Mouse (Mus musculus): ENCODE measurements around the gene Gm12789. TPM values are rescaled to one million over a fixed set of nuclear protein-coding genes. Genes with fewer than 3 reads are reported as not detected.
"Not testable (repeated sequence)": the region's sequence is repeated elsewhere in the genome, so short reads cannot be mapped to it uniquely, and the experiment has no call there.

Gm12789 gene
- total RNA-seq (2015) (not detected in 2 replicates), total RNA-seq (2017) (not detected in 2 replicates)

DNA sequence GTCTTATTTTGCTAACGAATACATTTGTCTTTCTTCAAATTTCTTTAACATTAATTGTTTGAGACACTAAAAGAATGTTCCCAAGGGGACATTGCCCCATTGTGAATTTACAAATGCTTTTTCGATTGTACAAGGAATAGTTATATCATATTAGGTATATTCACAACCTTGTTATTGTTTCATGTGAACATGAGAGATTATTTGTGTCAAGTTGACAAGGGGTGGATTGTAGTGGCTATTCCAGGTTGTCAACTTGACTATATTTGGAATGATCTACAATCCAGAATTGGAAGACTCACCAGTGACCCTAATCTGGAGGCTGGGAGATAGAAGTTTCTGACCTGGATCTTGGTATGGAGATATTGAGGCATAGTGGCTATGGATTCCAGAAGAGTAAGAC lies at the start of gene Gm12789:
Gene Gm12789 (plus strand): TSS at position 301 of the 400 bp plus-strand sequence.
- not testable (repeated sequence) for ATAC-seq (ENCODE audit: poor library complexity, severe bottlenecking)

DNA sequence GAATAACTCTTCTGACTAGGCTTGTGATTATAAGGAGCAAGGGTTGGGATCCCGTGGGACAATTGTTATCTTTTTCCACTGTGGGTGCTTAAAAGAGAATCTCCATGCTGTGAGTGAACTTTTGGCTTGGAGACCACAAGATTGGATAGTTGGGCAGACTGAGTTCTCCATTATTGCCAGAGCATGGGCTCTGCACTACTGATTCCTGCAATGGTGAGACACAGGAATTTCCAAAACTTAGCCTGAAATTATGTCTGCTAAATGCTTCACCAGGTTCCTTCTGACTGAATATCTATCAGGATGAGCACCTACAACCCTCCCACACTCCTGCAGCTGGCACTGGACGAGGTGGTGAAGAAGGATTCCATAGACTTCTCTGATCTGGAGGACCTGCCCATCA lies 46.3 kb upstream of the Gm12789 start, which contains the start of gene Gm12794:
Gene Gm12794 (plus strand): TSS at position 301 of the 400 bp plus-strand sequence.
- not testable (repeated sequence) for ATAC-seq (ENCODE audit: poor library complexity, severe bottlenecking)

DNA sequence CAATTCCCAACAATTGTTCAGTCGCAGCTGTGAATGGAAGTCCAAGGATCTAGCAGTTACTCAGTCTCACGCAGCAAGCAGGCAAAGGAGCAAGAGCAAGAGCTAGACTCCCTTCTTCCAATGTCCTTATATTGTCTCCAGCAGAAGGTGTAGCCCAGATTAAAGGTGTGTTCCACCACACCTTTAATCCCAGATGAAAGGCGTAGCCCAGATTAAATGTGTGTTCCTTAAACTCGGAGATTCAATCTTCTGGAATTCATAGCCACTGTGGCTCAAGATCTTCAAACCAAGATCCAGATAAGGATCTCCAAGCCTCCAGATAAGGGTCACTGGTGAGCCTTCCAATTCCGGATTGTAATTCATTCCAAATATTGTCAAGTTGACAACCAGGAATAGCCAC lies 5.5 kb upstream of the Gm12789 start, which contains the start of gene Gm12790:
Gene Gm12790 (minus strand): TSS at position 101 of the 400 bp plus-strand sequence.
- not testable (repeated sequence) for ATAC-seq (ENCODE audit: poor library complexity, severe bottlenecking)

DNA sequence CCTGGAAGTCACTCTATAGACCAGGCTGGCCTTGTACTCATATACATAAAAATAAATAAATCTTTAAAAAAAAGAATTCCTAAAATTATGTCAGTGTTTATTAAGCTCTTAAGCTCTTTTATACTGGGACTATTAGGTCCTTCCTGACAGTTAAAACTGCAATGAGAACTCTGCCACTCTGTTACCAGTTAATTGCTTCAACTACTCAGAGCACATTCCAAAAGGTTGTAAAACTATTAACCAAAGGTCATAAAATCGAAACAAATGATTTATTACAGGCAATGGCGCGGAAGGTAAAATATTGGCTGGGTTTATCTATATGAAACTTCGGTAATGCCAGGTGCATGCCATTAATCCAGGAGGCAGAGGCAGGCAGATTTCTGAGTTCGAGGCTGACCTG lies 748 bp upstream of the Gm12789 start:
- no peak for ATAC-seq (ENCODE audit: poor library complexity, severe bottlenecking)

DNA sequence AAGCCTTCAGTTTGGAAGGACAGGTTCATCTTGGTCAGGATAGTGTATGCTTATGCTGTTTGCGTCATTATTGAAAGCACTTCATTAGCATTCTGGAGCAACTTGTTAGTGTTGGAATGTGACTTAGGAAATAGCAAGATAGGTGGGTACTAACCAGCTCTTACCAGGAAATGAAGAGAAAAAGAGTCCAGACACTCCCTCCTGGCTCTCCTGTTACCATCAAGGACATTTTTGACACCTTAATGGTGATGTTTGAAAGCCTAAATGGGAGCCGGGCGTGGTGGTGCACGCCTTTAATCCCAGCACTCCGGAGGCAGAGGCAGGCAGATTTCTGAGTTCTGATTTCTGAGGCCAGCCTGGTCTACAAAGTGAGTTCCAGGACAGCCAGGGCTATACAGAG lies 11.0 kb downstream of the Gm12789 start:
- ATAC-seq (ENCODE audit: poor library complexity, severe bottlenecking) = no peak

DNA sequence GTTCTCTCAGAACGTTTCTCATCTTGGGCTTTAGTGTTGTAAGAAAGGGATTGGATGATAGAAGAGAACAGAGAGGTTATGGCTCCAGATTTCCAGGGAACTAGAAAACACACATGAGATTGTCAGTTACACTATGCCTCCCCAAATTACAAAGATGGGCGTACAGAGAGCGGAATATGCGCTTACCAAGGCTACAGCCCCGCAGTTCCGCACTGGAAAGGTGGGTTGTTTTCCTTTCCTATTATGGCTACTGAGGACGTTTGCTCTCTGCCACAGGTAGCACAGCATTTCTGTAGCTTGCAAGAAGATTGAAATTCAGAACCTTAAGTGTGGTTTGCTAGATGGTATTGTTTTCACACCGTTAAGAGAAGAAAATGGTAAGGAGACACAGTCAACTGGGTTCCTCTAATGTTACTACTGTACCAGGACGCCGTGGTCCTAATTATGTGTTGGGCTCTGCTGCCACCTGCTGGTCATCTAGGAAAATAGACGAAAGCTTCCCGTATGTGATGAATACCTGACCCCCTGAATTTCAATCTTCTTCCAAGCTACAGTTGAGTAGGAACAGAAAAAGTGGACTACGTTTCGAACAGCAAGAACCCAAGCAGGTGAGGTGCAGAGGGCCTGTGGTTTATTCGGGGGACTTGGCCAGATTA lies 12.0 kb downstream of the Gm12789 start:
- peak; percentile 76; the same call in 1 of the 2 replicates for ATAC-seq (ENCODE audit: poor library complexity, severe bottlenecking)

DNA sequence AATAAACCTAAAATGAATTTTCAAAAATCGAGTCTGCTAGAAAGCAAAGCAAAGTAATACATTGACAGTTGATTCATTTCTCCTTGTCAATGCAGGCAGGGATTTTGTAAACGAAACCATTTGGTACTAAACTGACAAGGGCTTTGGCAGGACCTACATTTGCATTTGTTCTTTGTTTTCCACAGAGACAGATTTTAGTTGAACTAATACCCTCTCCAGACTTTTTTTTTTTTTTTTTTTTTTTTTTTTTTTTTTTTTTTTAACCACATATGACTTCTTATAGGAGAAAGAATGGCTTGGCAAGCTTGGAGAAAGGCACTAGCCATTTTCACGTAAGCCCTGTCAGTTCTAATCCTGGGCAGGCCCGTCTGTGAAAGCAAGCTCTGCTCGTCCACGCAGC lies 40.2 kb downstream of the Gm12789 start:
- no peak for ATAC-seq (ENCODE audit: poor library complexity, severe bottlenecking)

Other genes with a start within 250 kb of the Gm12789 start
- not detected in 2 replicates for gene B020004J07Rik, start 142.6 kb upstream of the Gm12789 start, total RNA-seq (2015)
- gene B020004J07Rik, start 142.6 kb upstream of the Gm12789 start, total RNA-seq (2017) = not detected in 2 replicates
- gene C130073F10Rik, start 92.8 kb upstream of the Gm12789 start, total RNA-seq (2015) = not detected in 2 replicates
- gene C130073F10Rik, start 92.8 kb upstream of the Gm12789 start, total RNA-seq (2017) = not detected in 2 replicates
- gene Gm12800, start 77.5 kb upstream of the Gm12789 start, total RNA-seq (2015) = not detected in 2 replicates
- gene Gm12800, start 77.5 kb upstream of the Gm12789 start, total RNA-seq (2017) = not detected in 2 replicates
- gene Gm12794, start 46.2 kb upstream of the Gm12789 start, total RNA-seq (2015) = not detected in 2 replicates
- gene Gm12794, start 46.2 kb upstream of the Gm12789 start, total RNA-seq (2017) = not detected in 2 replicates
- gene Gm12790, start 5.6 kb upstream of the Gm12789 start, total RNA-seq (2015) = not detected in 2 replicates
- gene Gm12790, start 5.6 kb upstream of the Gm12789 start, total RNA-seq (2017) = not detected in 2 replicates
- 17.1 and 18.1 TPM in 2 replicates for gene Pde4b, start 100.9 kb downstream of the Gm12789 start, total RNA-seq (2015)
- 16.7 and 20.0 TPM in 2 replicates for gene Pde4b, start 100.9 kb downstream of the Gm12789 start, total RNA-seq (2017)

All from megakaryocyte, adult 5-6 weeks (primary cell).